Mouse (Mus musculus): ENCODE data around the gene Ampd1. TPM values are rescaled to one million over a fixed set of nuclear protein-coding genes. Genes with fewer than 3 reads are reported as not detected.
A peak's percentile ranks its signal among the peaks of the same experiment; 100 is the strongest.

Gene Ampd1
- polyA plus RNA-seq, 1 experiment from 2014 or later, result 0.94 TPM

GRCm38 (mm10) chr3:103102454-103103390 is 28.9 kb downstream of the Ampd1 start, which contains the start of gene Dennd2c:
Gene Dennd2c (plus strand): TSS chr3:103102604.
- WGBS (ENCODE audit: insufficient replicate concordance), result under 1% methylated on average over 72 of the region's 72 CpGs
- H3K4me1 ChIP-seq (replicated peaks), result peaks cover 36% of the 10 kb centered on the region
- H3K9ac ChIP-seq, result peak within 1 kb of the TSS; percentile 87
- H3K27me3 ChIP-seq, result peaks cover 15% of the 10 kb centered on the region; the same call in 1 of the 2 replicates
- peak within 1 kb of the TSS; percentile 98 for H3K4me2 ChIP-seq
- no peaks in the 10 kb centered on the region for H3K36me3 ChIP-seq (replicated peaks)
- peak within 1 kb of the TSS; percentile 92 for H3K27ac ChIP-seq (replicated peaks)
- peak within 1 kb of the TSS; percentile 85 for H3K4me3 ChIP-seq (replicated peaks)
- H3K9me3 ChIP-seq (replicated peaks), result no peaks in the 10 kb centered on the region
- peak; percentile 97 for ATAC-seq (ENCODE audit: insufficient read depth)

DNA sequence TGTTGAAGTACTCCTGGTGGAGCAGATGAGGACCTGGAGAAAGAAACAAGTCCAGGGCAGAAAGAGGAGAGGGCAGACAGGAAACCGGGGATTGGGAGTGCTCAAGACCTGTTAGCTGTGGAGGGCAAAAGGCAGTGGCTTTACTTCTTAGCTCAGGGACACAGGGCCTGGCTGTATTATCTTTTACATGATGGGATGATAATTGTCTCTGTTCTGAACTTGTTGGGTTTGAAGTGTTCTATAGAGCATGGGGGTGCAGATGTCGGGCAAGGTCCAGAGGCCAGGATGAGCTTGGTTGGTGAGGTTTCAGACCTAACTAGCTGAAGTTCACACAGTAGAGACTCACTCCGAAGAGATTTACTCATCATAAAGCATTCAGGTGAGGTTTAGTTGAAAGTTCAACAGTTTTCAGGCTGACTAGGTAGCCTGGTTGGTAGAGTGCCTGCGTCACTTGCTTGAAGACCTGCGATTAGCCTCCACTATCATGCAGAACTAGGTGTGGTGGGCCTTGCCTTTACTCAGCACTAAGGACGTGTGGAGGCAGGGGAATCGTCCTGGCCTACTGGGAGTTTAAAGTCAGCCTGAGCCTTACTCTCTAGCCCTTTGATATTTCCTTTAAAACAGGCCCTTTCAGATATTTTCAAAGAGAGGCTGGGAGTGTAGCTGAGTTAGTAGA is 33.9 kb downstream of the Ampd1 start:
- whole genome bisulfite sequencing (ENCODE audit: insufficient replicate concordance), result 72% methylated on average over 7 of the region's 7 CpGs
- H3K9ac ChIP-seq, result no peak overlapping the region
- H3K27ac ChIP-seq (replicated peaks), result peak overlapping the region; percentile 79
- H3K4me1 ChIP-seq (replicated peaks), result peaks cover 46% of the 10 kb centered on the region
- H3K27me3 ChIP-seq, result no peaks in the 10 kb centered on the region
- H3K4me3 ChIP-seq (replicated peaks), result no peak overlapping the region
- H3K4me2 ChIP-seq, result peak overlapping the region; percentile 34
- H3K36me3 ChIP-seq (replicated peaks), result no peaks in the 10 kb centered on the region; the same call in 1 of the 2 replicates
- no peaks in the 10 kb centered on the region for H3K9me3 ChIP-seq (replicated peaks)
- peak; percentile 81 for ATAC-seq (ENCODE audit: insufficient read depth)

- Histone ChIP-seq H3K9me3 (replicated peaks) (no peaks in the 10 kb centered on the region), H3K9ac (no peak overlapping the region), H3K27ac (replicated peaks) (no peak overlapping the region), H3K4me2 (no peak overlapping the region), H3K4me1 (replicated peaks) (peaks cover 41% of the 10 kb centered on the region), H3K4me3 (replicated peaks) (no peak overlapping the region), H3K27me3 (peaks cover 2% of the 10 kb centered on the region; the same call in 1 of the 2 replicates), H3K36me3 (replicated peaks) (no peaks in the 10 kb centered on the region; the same call in 1 of the 2 replicates)
- 52% methylated on average over 5 of the region's 5 CpGs for WGBS (ENCODE audit: insufficient replicate concordance)
- no peak for ATAC-seq (ENCODE audit: insufficient read depth)
These were observed 38.4 kb downstream of the Ampd1 start for GRCm38 (mm10) chr3:103112216-103112615.

- no peak overlapping the region for H3K27ac ChIP-seq (replicated peaks)
- H3K9ac ChIP-seq, result no peak overlapping the region
- no peaks in the 10 kb centered on the region for H3K27me3 ChIP-seq
- 69% methylated on average over 3 of the region's 3 CpGs for WGBS (ENCODE audit: insufficient replicate concordance)
- no peak for ATAC-seq (ENCODE audit: insufficient read depth)
- no peaks in the 10 kb centered on the region for H3K36me3 ChIP-seq (replicated peaks)
- H3K4me3 ChIP-seq (replicated peaks), result no peak overlapping the region
- H3K9me3 ChIP-seq (replicated peaks), result 0 out of 2 replicates have a peak, but pooled peaks cover 2% of the 10 kb centered on the region
- peaks cover 50% of the 10 kb centered on the region for H3K4me1 ChIP-seq (replicated peaks)
- no peak overlapping the region for H3K4me2 ChIP-seq
These were observed 49.8 kb downstream of the Ampd1 start for GRCm38 (mm10) chr3:103123636-103124035.

- H3K36me3 ChIP-seq (replicated peaks), result no peaks in the 10 kb centered on the region
- H3K9me3 ChIP-seq (replicated peaks), result 0 out of 2 replicates have a peak, but pooled peaks cover 2% of the 10 kb centered on the region
- no peak for ATAC-seq (ENCODE audit: insufficient read depth)
- peaks cover 62% of the 10 kb centered on the region for H3K4me1 ChIP-seq (replicated peaks)
- H3K27me3 ChIP-seq, result no peaks in the 10 kb centered on the region
- no peak overlapping the region for H3K27ac ChIP-seq (replicated peaks)
- no peak overlapping the region for H3K4me3 ChIP-seq (replicated peaks)
- no peak overlapping the region for H3K9ac ChIP-seq
- WGBS (ENCODE audit: insufficient replicate concordance), result 81% methylated on average over 3 of the region's 3 CpGs
- H3K4me2 ChIP-seq, result no peak overlapping the region
These were observed 52.3 kb downstream of the Ampd1 start for GRCm38 (mm10) chr3:103126138-103126537.

- H3K4me1 ChIP-seq (replicated peaks), result peaks cover 66% of the 10 kb centered on the region
- ATAC-seq (ENCODE audit: insufficient read depth), result no peak
- WGBS (ENCODE audit: insufficient replicate concordance), result 65% methylated on average over 2 of the region's 2 CpGs
- H3K36me3 ChIP-seq (replicated peaks), result peaks cover 9% of the 10 kb centered on the region
- no peak overlapping the region for H3K4me2 ChIP-seq
- peak overlapping the region; percentile 99 for H3K27ac ChIP-seq (replicated peaks)
- no peaks in the 10 kb centered on the region for H3K27me3 ChIP-seq
- H3K9me3 ChIP-seq (replicated peaks), result 0 out of 2 replicates have a peak, but pooled peaks cover 2% of the 10 kb centered on the region
- no peak overlapping the region for H3K4me3 ChIP-seq (replicated peaks)
- H3K9ac ChIP-seq, result no peak overlapping the region
These were observed 53.4 kb downstream of the Ampd1 start for GRCm38 (mm10) chr3:103127177-103127576.

DNA sequence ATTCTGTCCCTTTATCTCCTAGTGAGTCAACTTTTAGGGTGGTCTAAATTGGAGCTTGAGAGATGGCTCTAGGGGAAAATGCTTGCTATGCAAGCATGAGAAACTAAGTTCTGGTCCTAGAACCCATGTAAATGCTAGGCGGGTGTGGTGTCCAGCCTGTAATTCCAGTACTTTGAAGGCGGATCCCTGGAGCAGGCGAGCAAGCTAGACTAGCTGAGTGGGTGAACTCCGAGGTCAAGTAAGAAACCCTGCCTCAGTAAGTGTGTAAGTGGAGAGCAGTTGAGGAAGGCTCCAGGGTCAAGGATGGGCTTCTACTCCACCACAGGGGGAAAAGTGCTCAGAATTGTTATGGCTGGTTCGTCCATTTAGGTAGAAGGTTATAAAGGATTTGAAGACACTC is 53.9 kb downstream of the Ampd1 start:
- no peak overlapping the region for H3K4me2 ChIP-seq
- no peak overlapping the region for H3K9ac ChIP-seq
- peaks cover 72% of the 10 kb centered on the region for H3K4me1 ChIP-seq (replicated peaks)
- 79% methylated on average over 5 of the region's 5 CpGs for WGBS (ENCODE audit: insufficient replicate concordance)
- no peak overlapping the region for H3K4me3 ChIP-seq (replicated peaks)
- H3K36me3 ChIP-seq (replicated peaks), result peaks cover 15% of the 10 kb centered on the region
- 0 out of 2 replicates have a peak, but pooled peaks cover 2% of the 10 kb centered on the region for H3K9me3 ChIP-seq (replicated peaks)
- H3K27me3 ChIP-seq, result no peaks in the 10 kb centered on the region
- no peak for ATAC-seq (ENCODE audit: insufficient read depth)
- peak overlapping the region; percentile 99 for H3K27ac ChIP-seq (replicated peaks)

- no peak for ATAC-seq (ENCODE audit: insufficient read depth)
- Histone ChIP-seq H3K4me2 (peak overlapping the region; percentile 73; the same call in 1 of the 2 replicates), H3K27ac (replicated peaks) (peak overlapping the region; percentile 99), H3K36me3 (replicated peaks) (peaks cover 20% of the 10 kb centered on the region), H3K27me3 (no peaks in the 10 kb centered on the region), H3K4me1 (replicated peaks) (peaks cover 69% of the 10 kb centered on the region), H3K9me3 (replicated peaks) (0 out of 2 replicates have a peak, but pooled peaks cover 2% of the 10 kb centered on the region), H3K9ac (peak overlapping the region; percentile 10; the same call in 1 of the 2 replicates), H3K4me3 (replicated peaks) (no peak overlapping the region)
- 60% methylated on average over 4 of the region's 4 CpGs for WGBS (ENCODE audit: insufficient replicate concordance)
These were observed 54.4 kb downstream of the Ampd1 start for GRCm38 (mm10) chr3:103128251-103128650.

GRCm38 (mm10) chr3:103129367-103130159 is 55.7 kb downstream of the Ampd1 start:
- Histone ChIP-seq H3K27ac (replicated peaks) (peak overlapping the region; percentile 99), H3K9ac (peak overlapping the region; percentile 47), H3K27me3 (no peaks in the 10 kb centered on the region), H3K4me2 (peak overlapping the region; percentile 73), H3K9me3 (replicated peaks) (0 out of 2 replicates have a peak, but pooled peaks cover 2% of the 10 kb centered on the region), H3K4me3 (replicated peaks) (peak overlapping the region; percentile 60), H3K4me1 (replicated peaks) (peaks cover 59% of the 10 kb centered on the region), H3K36me3 (replicated peaks) (peaks cover 29% of the 10 kb centered on the region)
- 12% methylated on average over 8 of the region's 8 CpGs for WGBS (ENCODE audit: insufficient replicate concordance)
- ATAC-seq (ENCODE audit: insufficient read depth), result peak; percentile 93

DNA sequence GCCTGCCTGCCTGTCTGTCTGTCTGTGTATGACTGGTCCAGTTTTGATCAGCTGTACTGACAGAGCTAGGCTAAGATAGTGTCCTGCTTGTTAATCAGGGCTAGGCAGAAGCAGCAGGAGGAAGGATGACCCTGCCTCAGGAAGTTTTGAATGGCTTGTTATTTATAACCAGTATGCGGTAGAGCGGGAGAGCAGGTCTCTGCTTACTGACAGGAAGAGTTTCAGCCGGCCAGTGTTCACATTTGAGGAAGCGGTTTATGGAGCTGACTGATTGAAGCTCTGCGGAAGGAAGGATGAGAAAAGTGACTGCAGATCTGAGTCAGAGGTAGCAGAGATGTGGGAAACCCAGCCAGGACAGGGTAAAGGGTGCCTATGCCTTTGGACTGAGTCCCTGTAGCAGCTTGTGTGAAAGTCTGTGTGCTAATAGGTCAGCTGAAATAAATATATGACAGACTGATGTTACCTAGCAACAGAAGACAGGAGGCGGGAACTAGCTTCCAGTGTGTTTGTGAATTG is 56.5 kb downstream of the Ampd1 start:
- H3K4me3 ChIP-seq (replicated peaks), result peak overlapping the region; percentile 60
- WGBS (ENCODE audit: insufficient replicate concordance), result 17% methylated on average over 6 of the region's 6 CpGs
- H3K4me2 ChIP-seq, result peak overlapping the region; percentile 73
- peak overlapping the region; percentile 99 for H3K27ac ChIP-seq (replicated peaks)
- H3K27me3 ChIP-seq, result no peaks in the 10 kb centered on the region
- H3K9me3 ChIP-seq (replicated peaks), result 0 out of 2 replicates have a peak, but pooled peaks cover 2% of the 10 kb centered on the region
- peaks cover 29% of the 10 kb centered on the region for H3K36me3 ChIP-seq (replicated peaks)
- ATAC-seq (ENCODE audit: insufficient read depth), result peak; percentile 93
- H3K9ac ChIP-seq, result peak overlapping the region; percentile 66
- H3K4me1 ChIP-seq (replicated peaks), result peaks cover 56% of the 10 kb centered on the region
